Mouse (Mus musculus) embryonic facial prominence, embryonic 14.5 days (tissue): ENCODE measurements around the gene Gm45837. TPM values are rescaled to one million over a fixed set of nuclear protein-coding genes. Genes with fewer than 3 reads are reported as not detected.

ENCODE experiments used
- ATAC-seq: fragments of 200-750 bp; cut with Nextera tagmentation; 2 replicates; pipeline ENCODE4 v1.8.0; 2017; ENCODE audit warnings: low read depth, moderate number of reproducible peaks, moderate TSS enrichment
- DNase-seq: peaks from one replicate; pipeline ENCODE4 v3.0.0-alpha.2; 2015; ENCODE audit warnings: low spot score
- H3K27ac ChIP-seq: fragments of 300-500 bp; sonication (generic); replicated peaks from 2 replicates; pipeline ENCODE4 v1.5.1; 2014; ENCODE audit warnings: low read depth, mild to moderate bottlenecking, low read length, moderate library complexity
- H3K27me3 ChIP-seq: fragments of 300-500 bp; sonication (generic); replicated peaks from 2 replicates; pipeline ENCODE4 v1.6.1; 2014; ENCODE audit warnings: low read length; ENCODE audit not compliant: control insufficient read depth, insufficient read depth
- H3K36me3 ChIP-seq: fragments of 300-500 bp; sonication (generic); 2 replicates; pipeline ENCODE4 v1.6.1; 2014; ENCODE audit warnings: low read length, mixed read lengths; ENCODE audit not compliant: control insufficient read depth, insufficient read depth
- H3K4me1 ChIP-seq: fragments of 300-500 bp; sonication (generic); 2 replicates; pipeline ENCODE4 v1.6.1; 2014; ENCODE audit warnings: antibody characterized with exemption, low read length; ENCODE audit not compliant: control insufficient read depth, insufficient read depth
- H3K4me2 ChIP-seq: fragments of 300-500 bp; sonication (generic); 2 replicates; pipeline ENCODE4 v1.6.1; 2014; ENCODE audit warnings: low read depth, mild to moderate bottlenecking, low read length, moderate library complexity, mixed read lengths
- H3K4me3 ChIP-seq: fragments of 300-500 bp; sonication (generic); 2 replicates; pipeline ENCODE4 v1.5.1; 2014; ENCODE audit warnings: low read depth, mild to moderate bottlenecking, low read length
- H3K9ac ChIP-seq: fragments of 300-500 bp; sonication (generic); 2 replicates; pipeline ENCODE4 v1.6.1; 2014; ENCODE audit warnings: low read depth, mild to moderate bottlenecking, low read length, moderate library complexity, mixed read lengths
- H3K9me3 ChIP-seq: fragments of 300-500 bp; sonication (generic); 2 replicates; pipeline ENCODE4 v1.6.1; 2016; ENCODE audit warnings: low read length; ENCODE audit not compliant: control insufficient read depth
- WGBS: fragments of 180-500 bp; shearing (Covaris S2); extraction: QIAGEN DNeasy Blood & Tissue Kit; methylation state at CpG from one replicate; pipeline ENCODE4 v1.1.7; 2014; 5-methylcytosine and 5-hydroxymethylcytosine counted together
- polyA plus RNA-seq: library from polyadenylated mRNA; unstranded; fragments of >200 nt; fragmentation: Nextera tagmentation; extraction: Ambion mirVana; gene quantifications from 2 replicates; pipeline ENCODE4 v1.2.1, GENCODE M21; 2014

Gene Gm45837
- polyA plus RNA-seq, 1 experiment from 2014 or later, result not detected

- Histone ChIP-seq H3K36me3 (no peaks in the 10 kb centered on the region), H3K9me3 (no peaks in the 10 kb centered on the region), H3K4me2 (no peak overlapping the region; the same call in 1 of the 2 replicates), H3K9ac (no peak overlapping the region), H3K27ac (no peak overlapping the region), H3K4me1 (no peaks in the 10 kb centered on the region), H3K27me3 (peaks cover 22% of the 10 kb centered on the region), H3K4me3 (no peak overlapping the region)
- ATAC-seq (no peak), DNase-seq (no peak)
- WGBS, result 27% methylated on average over 8 of the region's 8 CpGs
Observed at GRCm38 (mm10) chr7:101453725-101454124, 43.0 kb downstream of the Gm45837 start.

GRCm38 (mm10) chr7:101454479-101454878, 43.8 kb downstream of the Gm45837 start:
- WGBS, result 86% methylated on average over 9 of the region's 9 CpGs
- no peak for DNase-seq
- Histone ChIP-seq H3K9me3 (no peaks in the 10 kb centered on the region), H3K4me2 (no peak overlapping the region), H3K36me3 (no peaks in the 10 kb centered on the region), H3K9ac (no peak overlapping the region), H3K4me3 (no peak overlapping the region), H3K27ac (no peak overlapping the region), H3K27me3 (peaks cover 22% of the 10 kb centered on the region), H3K4me1 (no peaks in the 10 kb centered on the region)
- ATAC-seq, result no peak

- Histone ChIP-seq H3K27me3 (peaks cover 22% of the 10 kb centered on the region), H3K4me3 (no peak overlapping the region), H3K36me3 (no peaks in the 10 kb centered on the region), H3K27ac (no peak overlapping the region), H3K9ac (no peak overlapping the region), H3K9me3 (no peaks in the 10 kb centered on the region), H3K4me1 (no peaks in the 10 kb centered on the region), H3K4me2 (no peak overlapping the region)
- WGBS, result 70% methylated on average over 6 of the region's 6 CpGs
- no peak for ATAC-seq
- DNase-seq, result no peak
Observed at GRCm38 (mm10) chr7:101455141-101455540, 44.5 kb downstream of the Gm45837 start.

- H3K4me2 ChIP-seq, result no peak overlapping the region
Observed at GRCm38 (mm10) chr7:101456318-101456717, 45.6 kb downstream of the Gm45837 start.

GRCm38 (mm10) chr7:101456789-101457188, 46.1 kb downstream of the Gm45837 start:
- 27% methylated on average over 5 of the region's 5 CpGs for WGBS
- H3K27ac ChIP-seq, result no peak overlapping the region
- no peak overlapping the region for H3K4me2 ChIP-seq
- no peaks in the 10 kb centered on the region for H3K9me3 ChIP-seq
- H3K4me3 ChIP-seq, result no peak overlapping the region
- no peaks in the 10 kb centered on the region for H3K4me1 ChIP-seq
- ATAC-seq (no peak), DNase-seq (no peak)
- peaks cover 17% of the 10 kb centered on the region for H3K27me3 ChIP-seq
- H3K9ac ChIP-seq, result no peak overlapping the region
- H3K36me3 ChIP-seq, result no peaks in the 10 kb centered on the region

More at GRCm38 (mm10) chr7:101456318-101456717, 45.6 kb downstream of the Gm45837 start:
- ATAC-seq, result no peak
- no peak for DNase-seq
- WGBS, result 69% methylated on average over 4 of the region's 4 CpGs
- Histone ChIP-seq H3K4me3 (no peak overlapping the region), H3K9me3 (no peaks in the 10 kb centered on the region), H3K27me3 (peaks cover 21% of the 10 kb centered on the region), H3K4me1 (no peaks in the 10 kb centered on the region), H3K36me3 (no peaks in the 10 kb centered on the region), H3K9ac (no peak overlapping the region), H3K27ac (no peak overlapping the region)

- Histone ChIP-seq H3K4me3 (no peak overlapping the region), H3K9me3 (no peaks in the 10 kb centered on the region), H3K27me3 (peaks cover 12% of the 10 kb centered on the region), H3K36me3 (no peaks in the 10 kb centered on the region), H3K4me1 (no peaks in the 10 kb centered on the region), H3K27ac (no peak overlapping the region), H3K9ac (no peak overlapping the region), H3K4me2 (no peak overlapping the region)
- 71% methylated on average over 5 of the region's 5 CpGs for WGBS
- no peak for ATAC-seq
- DNase-seq, result no peak
Observed at GRCm38 (mm10) chr7:101457283-101457682, 46.6 kb downstream of the Gm45837 start.

GRCm38 (mm10) chr7:101457801-101458200, 47.1 kb downstream of the Gm45837 start:
- WGBS, result 64% methylated on average over 8 of the region's 8 CpGs
- no peaks in the 10 kb centered on the region for H3K36me3 ChIP-seq
- H3K4me3 ChIP-seq, result no peak overlapping the region
- DNase-seq, result no peak
- H3K9me3 ChIP-seq, result no peaks in the 10 kb centered on the region
- no peak for ATAC-seq
- no peaks in the 10 kb centered on the region for H3K4me1 ChIP-seq
- no peak overlapping the region for H3K9ac ChIP-seq
- no peak overlapping the region for H3K4me2 ChIP-seq
- no peak overlapping the region for H3K27ac ChIP-seq
- peaks cover 7% of the 10 kb centered on the region; the same call in 1 of the 2 replicates for H3K27me3 ChIP-seq

GRCm38 (mm10) chr7:101458278-101458781, 47.6 kb downstream of the Gm45837 start:
- Histone ChIP-seq H3K27ac (no peak overlapping the region), H3K4me1 (no peaks in the 10 kb centered on the region), H3K9me3 (no peaks in the 10 kb centered on the region), H3K4me2 (no peak overlapping the region), H3K9ac (no peak overlapping the region), H3K36me3 (no peaks in the 10 kb centered on the region), H3K27me3 (peaks cover 1% of the 10 kb centered on the region; the same call in 1 of the 2 replicates), H3K4me3 (no peak overlapping the region)
- WGBS, result 62% methylated on average over 4 of the region's 4 CpGs
- ATAC-seq, result no peak
- no peak for DNase-seq

GRCm38 (mm10) chr7:101459305-101459813, 48.7 kb downstream of the Gm45837 start:
- Histone ChIP-seq H3K4me3 (no peak overlapping the region), H3K36me3 (no peaks in the 10 kb centered on the region), H3K27ac (no peak overlapping the region), H3K4me2 (no peak overlapping the region), H3K9ac (no peak overlapping the region), H3K4me1 (no peaks in the 10 kb centered on the region), H3K9me3 (no peaks in the 10 kb centered on the region), H3K27me3 (no peaks in the 10 kb centered on the region)
- DNase-seq, result no peak
- ATAC-seq, result no peak
- WGBS, result 71% methylated on average over 9 of the region's 9 CpGs
